Mouse (Mus musculus) liver, embryonic 12.5 days (tissue): ENCODE results near the gene Cby3. TPM values are rescaled to one million over a fixed set of nuclear protein-coding genes. Genes with fewer than 3 reads are reported as not detected.

Source experiments
- ATAC-seq: fragments of 200-750 bp; cut with Nextera tagmentation; 2 replicates; pipeline ENCODE4 v1.8.0; 2017; ENCODE audit warnings: moderate number of reproducible peaks, mild to moderate bottlenecking, moderate library complexity
- H3K27ac ChIP-seq: fragments of 300-500 bp; sonication (generic); 2 replicates; pipeline ENCODE4 v1.5.1; 2016; ENCODE audit warnings: mild to moderate bottlenecking
- H3K27me3 ChIP-seq: fragments of 300-500 bp; sonication (generic); replicated peaks from 2 replicates; pipeline ENCODE4 v1.6.1; 2016; ENCODE audit warnings: mild to moderate bottlenecking, moderate library complexity
- H3K36me3 ChIP-seq: fragments of 300-500 bp; sonication (generic); 2 replicates; pipeline ENCODE4 v1.6.1; 2016; ENCODE audit warnings: mild to moderate bottlenecking, moderate library complexity
- H3K4me1 ChIP-seq: fragments of 300-500 bp; sonication (generic); 2 replicates; pipeline ENCODE4 v1.6.1; 2016
- H3K4me2 ChIP-seq: fragments of 300-500 bp; sonication (generic); 2 replicates; pipeline ENCODE4 v1.6.1; 2016; ENCODE audit warnings: mild to moderate bottlenecking, moderate library complexity
- H3K4me3 ChIP-seq: fragments of 300-500 bp; sonication (generic); 2 replicates; pipeline ENCODE4 v1.5.1; 2016; ENCODE audit warnings: mild to moderate bottlenecking, moderate library complexity
- H3K9ac ChIP-seq: fragments of 300-500 bp; sonication (generic); 2 replicates; pipeline ENCODE4 v1.6.1; 2016; ENCODE audit warnings: mild to moderate bottlenecking, moderate library complexity
- H3K9me3 ChIP-seq: fragments of 300-500 bp; sonication (generic); replicated peaks from 2 replicates; pipeline ENCODE4 v1.6.1; 2016; ENCODE audit warnings: mild to moderate bottlenecking, moderate library complexity
- WGBS: fragments of 180-500 bp; shearing (Covaris S2); methylation state at CpG from one replicate; pipeline ENCODE4 v1.1.7; 2016; ENCODE audit not compliant: insufficient replicate concordance; 5-methylcytosine and 5-hydroxymethylcytosine counted together
- microRNA counts: library from miRNA; unstranded; fragments of <30 nt; microRNA quantifications from one replicate; lab custom pipeline; 2017
- microRNA-seq: library from miRNA; unstranded; fragments of <30 nt; microRNA quantifications from one replicate; pipeline ENCODE4, GENCODE M21; 2017
- polyA plus RNA-seq: library from polyadenylated mRNA; unstranded; fragments of >200 nt; fragmentation: Nextera tagmentation; extraction: Ambion mirVana; gene quantifications from 2 replicates; pipeline ENCODE4 v1.2.1, GENCODE M21; 2016

Gene Cby3
- polyA plus RNA-seq, 1 experiment from 2014 or later, result 0.18 TPM

DNA sequence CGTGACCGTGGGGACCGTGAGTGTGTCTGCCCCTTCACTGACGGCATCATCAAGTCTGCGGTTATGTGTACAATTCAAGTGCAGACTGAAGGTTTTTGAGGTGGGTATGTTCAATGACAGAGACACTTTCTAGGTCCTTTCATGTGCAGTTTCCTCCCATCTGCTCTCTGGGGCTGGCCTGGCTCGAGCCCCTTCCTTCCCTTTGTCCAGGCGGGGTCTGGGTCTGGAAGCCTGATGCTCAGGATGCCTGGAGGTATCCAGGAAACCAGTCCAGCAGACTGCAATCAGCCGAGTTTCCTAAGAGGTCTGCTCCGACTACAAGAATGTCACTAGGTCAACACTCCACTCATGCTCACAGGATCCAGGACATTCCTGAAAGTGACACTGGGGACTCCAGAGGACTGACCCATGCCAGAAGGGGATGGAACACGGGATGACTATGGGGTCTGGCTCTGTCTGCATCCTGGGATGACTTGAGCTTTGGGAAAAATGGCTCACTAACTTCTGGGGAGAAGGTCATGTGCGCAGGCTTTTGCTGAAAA, 42.6 kb downstream of the Cby3 start:
- Histone ChIP-seq H3K9me3 (no peaks in the 10 kb centered on the region), H3K4me2 (no peak overlapping the region), H3K27me3 (no peaks in the 10 kb centered on the region), H3K27ac (no peak overlapping the region), H3K36me3 (peaks cover 58% of the 10 kb centered on the region), H3K4me1 (0 out of 2 replicates have a peak, but pooled peaks cover under 1% of the 10 kb centered on the region), H3K9ac (no peak overlapping the region), H3K4me3 (no peak overlapping the region)
- ATAC-seq, result no peak
- WGBS, result 72% methylated on average over 11 of the region's 11 CpGs

- no peaks in the 10 kb centered on the region for H3K27me3 ChIP-seq
- H3K9me3 ChIP-seq, result no peaks in the 10 kb centered on the region
- no peak for ATAC-seq
- H3K9ac ChIP-seq, result no peak overlapping the region
- H3K4me3 ChIP-seq, result no peak overlapping the region
- H3K4me2 ChIP-seq, result no peak overlapping the region
- H3K36me3 ChIP-seq, result peaks cover 63% of the 10 kb centered on the region
- WGBS, result 71% methylated on average over 9 of the region's 9 CpGs
- no peaks in the 10 kb centered on the region for H3K4me1 ChIP-seq
- H3K27ac ChIP-seq, result no peak overlapping the region
Measured at GRCm38 (mm10) chr11:50397316-50397715, 43.1 kb downstream of the Cby3 start.

GRCm38 (mm10) chr11:50398803-50399202, 44.5 kb downstream of the Cby3 start:
- peaks cover 66% of the 10 kb centered on the region for H3K36me3 ChIP-seq
- WGBS, result 71% methylated on average over 13 of the region's 13 CpGs

GRCm38 (mm10) chr11:50402481-50402880, 48.2 kb downstream of the Cby3 start:
- no peaks in the 10 kb centered on the region for H3K4me1 ChIP-seq
- ATAC-seq, result no peak
- no peak overlapping the region for H3K4me3 ChIP-seq
- H3K36me3 ChIP-seq, result peaks cover 57% of the 10 kb centered on the region
- no peaks in the 10 kb centered on the region for H3K9me3 ChIP-seq
- WGBS, result 85% methylated on average over 3 of the region's 3 CpGs
- H3K27me3 ChIP-seq, result no peaks in the 10 kb centered on the region
- no peak overlapping the region for H3K27ac ChIP-seq
- H3K9ac ChIP-seq, result no peak overlapping the region
- H3K4me2 ChIP-seq, result no peak overlapping the region

More at GRCm38 (mm10) chr11:50398803-50399202, 44.5 kb downstream of the Cby3 start:
- H3K9me3 ChIP-seq, result no peaks in the 10 kb centered on the region
- no peak overlapping the region for H3K4me2 ChIP-seq
- no peak for ATAC-seq
- H3K27me3 ChIP-seq, result no peaks in the 10 kb centered on the region
- no peak overlapping the region for H3K27ac ChIP-seq
- no peak overlapping the region for H3K9ac ChIP-seq
- no peaks in the 10 kb centered on the region for H3K4me1 ChIP-seq
- no peak overlapping the region for H3K4me3 ChIP-seq

GRCm38 (mm10) chr11:50403367-50404014, 49.2 kb downstream of the Cby3 start:
- H3K27me3 ChIP-seq, result no peaks in the 10 kb centered on the region
- no peak overlapping the region for H3K9ac ChIP-seq
- no peak for ATAC-seq
- no peak overlapping the region for H3K4me2 ChIP-seq
- peaks cover 47% of the 10 kb centered on the region for H3K36me3 ChIP-seq
- H3K4me3 ChIP-seq, result no peak overlapping the region
- no peaks in the 10 kb centered on the region for H3K9me3 ChIP-seq
- 78% methylated on average over 10 of the region's 10 CpGs for WGBS
- H3K27ac ChIP-seq, result no peak overlapping the region
- no peaks in the 10 kb centered on the region for H3K4me1 ChIP-seq

GRCm38 (mm10) chr11:50407235-50407634, 53.0 kb downstream of the Cby3 start:
- no peaks in the 10 kb centered on the region for H3K9me3 ChIP-seq
- ATAC-seq, result no peak
- no peak overlapping the region for H3K4me2 ChIP-seq
- no peak overlapping the region for H3K9ac ChIP-seq
- peaks cover 24% of the 10 kb centered on the region; the same call in 1 of the 2 replicates for H3K36me3 ChIP-seq
- H3K4me1 ChIP-seq, result peaks cover 8% of the 10 kb centered on the region
- H3K27ac ChIP-seq, result no peak overlapping the region
- no peaks in the 10 kb centered on the region for H3K27me3 ChIP-seq
- 72% methylated on average over 6 of the region's 6 CpGs for WGBS
- no peak overlapping the region for H3K4me3 ChIP-seq

MicroRNAs encoded within 50 kb of the gene (microRNA counts, 519-probe panel; counts per million panel counts)
- 5,008 counts per million, percentile 85 among the panel's probes with 10 or more counts for microRNA mmu-miR-804 (lab: Ali Mortazavi, UCI)

Small RNAs within 50 kb of the gene (microRNA-seq; reads per million reads assigned to microRNA genes)
- not detected for gene Mir804

Other genes with a start within 250 kb of the Cby3 start
- gene Tbc1d9b, start 223.1 kb upstream of the Cby3 start, polyA plus RNA-seq, result 20.2 and 20.3 TPM in 2 replicates
- gene Mrnip, start 180.0 kb upstream of the Cby3 start, polyA plus RNA-seq, result 8.6 and 8.7 TPM in 2 replicates
- gene Sqstm1, start 143.6 kb upstream of the Cby3 start, polyA plus RNA-seq, result 143 and 152 TPM in 2 replicates
- 29.1 and 30.7 TPM in 2 replicates for gene Mgat4b, start 143.6 kb upstream of the Cby3 start, polyA plus RNA-seq
- gene Ltc4s, start 115.8 kb upstream of the Cby3 start, polyA plus RNA-seq, result 0.87 and 1.0 TPM in 2 replicates
- gene Maml1, start 62.2 kb upstream of the Cby3 start, polyA plus RNA-seq, result 3.2 and 3.3 TPM in 2 replicates
- gene Canx, start 28.8 kb upstream of the Cby3 start, polyA plus RNA-seq, result 255 and 264 TPM in 2 replicates
- gene Hnrnph1, start 22.5 kb downstream of the Cby3 start, polyA plus RNA-seq, result 160 TPM in 2 replicates
- 12.0 and 12.8 TPM in 2 replicates for gene Rufy1, start 76.7 kb downstream of the Cby3 start, polyA plus RNA-seq
- gene Adamts2, start 247.6 kb downstream of the Cby3 start, polyA plus RNA-seq, result 4.2 and 4.4 TPM in 2 replicates